Mouse (Mus musculus) midbrain, embryonic 11.5 days (tissue): ENCODE measurements at regions not wholly inside any gene's neighbourhood (a gene's known extent, or its start where the extent isn't known, plus 50 kb on each side); places are given as distances from the start of the nearest gene placed in this dataset.

ENCODE experiments used
- ATAC-seq: fragments of 200-750 bp; cut with Nextera tagmentation; 2 replicates; pipeline ENCODE4 v1.8.0; 2017; ENCODE audit warnings: moderate TSS enrichment, moderate library complexity; ENCODE audit not compliant: low FRiP score
- DNase-seq: peaks from one replicate; pipeline ENCODE4 v3.0.0; 2015; ENCODE audit warnings: low spot score; ENCODE audit errors: missing footprints
- H3K27ac ChIP-seq: fragments of 300-500 bp; sonication (generic); 2 replicates; pipeline ENCODE4 v1.5.1; 2014; ENCODE audit warnings: low read depth, low read length
- H3K27me3 ChIP-seq: fragments of 300-500 bp; sonication (generic); 2 replicates; pipeline ENCODE4 v1.6.1; 2014; ENCODE audit warnings: mild to moderate bottlenecking, low read length, moderate library complexity, mixed read lengths; ENCODE audit not compliant: control insufficient read depth, insufficient read depth
- H3K36me3 ChIP-seq: fragments of 300-500 bp; sonication (generic); 2 replicates; pipeline ENCODE4 v1.6.1; 2014; ENCODE audit warnings: mild to moderate bottlenecking, low read length, moderate library complexity, mixed read lengths; ENCODE audit not compliant: control insufficient read depth, insufficient read depth
- H3K4me1 ChIP-seq: fragments of 300-500 bp; sonication (generic); 2 replicates; pipeline ENCODE4 v1.6.1; 2014; ENCODE audit warnings: low read length; ENCODE audit not compliant: control insufficient read depth, insufficient read depth
- H3K4me2 ChIP-seq: fragments of 300-500 bp; sonication (generic); 2 replicates; pipeline ENCODE4 v1.6.1; 2014; ENCODE audit warnings: mild to moderate bottlenecking, moderate library complexity
- H3K4me3 ChIP-seq: fragments of 300-500 bp; sonication (generic); 2 replicates; pipeline ENCODE4 v1.5.1; 2014; ENCODE audit warnings: low read depth, low read length
- H3K9ac ChIP-seq: fragments of 300-500 bp; sonication (generic); 2 replicates; pipeline ENCODE4 v1.6.1; 2014; ENCODE audit warnings: low read length
- H3K9me3 ChIP-seq: fragments of 300-500 bp; sonication (generic); 2 replicates; pipeline ENCODE4 v1.6.1; 2016; ENCODE audit warnings: low read length; ENCODE audit not compliant: control insufficient read depth
- WGBS: fragments of 180-500 bp; shearing (Covaris S2); extraction: QIAGEN DNeasy Blood & Tissue Kit; methylation state at CpG from one replicate; pipeline ENCODE4 v1.1.7; 2014; 5-methylcytosine and 5-hydroxymethylcytosine counted together

- no peak overlapping the region for H3K4me3 ChIP-seq
- no peaks in the 10 kb centered on the region for H3K4me1 ChIP-seq
- no peaks in the 10 kb centered on the region for H3K27me3 ChIP-seq
- no peak overlapping the region for H3K4me2 ChIP-seq
- 63% methylated on average over 1 of the region's 1 CpGs for WGBS
- no peak overlapping the region for H3K27ac ChIP-seq
- H3K9me3 ChIP-seq, result no peaks in the 10 kb centered on the region
- no peak for ATAC-seq
- H3K9ac ChIP-seq, result no peak overlapping the region
- no peaks in the 10 kb centered on the region for H3K36me3 ChIP-seq
- no peak for DNase-seq
These were observed 65.3 kb downstream of the Lpar4 start for GRCm38 (mm10) chrX:106985684-106986083.

- ATAC-seq (no peak), DNase-seq (no peak)
- WGBS, result 60% methylated on average over 3 of the region's 3 CpGs
- no peaks in the 10 kb centered on the region for H3K9me3 ChIP-seq
- H3K9ac ChIP-seq, result no peak overlapping the region
- no peaks in the 10 kb centered on the region for H3K36me3 ChIP-seq
- no peaks in the 10 kb centered on the region for H3K4me1 ChIP-seq
- no peak overlapping the region for H3K27ac ChIP-seq
- H3K4me2 ChIP-seq, result no peak overlapping the region
- no peak overlapping the region for H3K4me3 ChIP-seq
- H3K27me3 ChIP-seq, result no peaks in the 10 kb centered on the region
These were observed 66.4 kb downstream of the Lpar4 start for GRCm38 (mm10) chrX:106986794-106987193.

GRCm38 (mm10) chrX:106987779-106988178 is 67.4 kb downstream of the Lpar4 start:
- no peak for DNase-seq
- WGBS, result 25% methylated on average over 4 of the region's 4 CpGs
- ATAC-seq, result peak; percentile 52; the same call in 1 of the 2 replicates
- Histone ChIP-seq H3K4me2 (no peak overlapping the region), H3K36me3 (no peaks in the 10 kb centered on the region), H3K9ac (no peak overlapping the region), H3K4me3 (no peak overlapping the region), H3K27ac (no peak overlapping the region), H3K4me1 (no peaks in the 10 kb centered on the region), H3K9me3 (no peaks in the 10 kb centered on the region), H3K27me3 (no peaks in the 10 kb centered on the region)

GRCm38 (mm10) chrX:107004496-107004895 is 83.8 kb upstream of the P2ry10 start:
- DNase-seq (no peak), ATAC-seq (no peak)
- Histone ChIP-seq H3K4me1 (no peaks in the 10 kb centered on the region; the same call in 1 of the 2 replicates), H3K9me3 (no peaks in the 10 kb centered on the region), H3K9ac (no peak overlapping the region), H3K27ac (no peak overlapping the region), H3K36me3 (no peaks in the 10 kb centered on the region), H3K4me2 (no peak overlapping the region), H3K4me3 (no peak overlapping the region), H3K27me3 (no peaks in the 10 kb centered on the region)
- WGBS, result 57% methylated on average over 7 of the region's 7 CpGs

- no peak overlapping the region for H3K4me3 ChIP-seq
- no peaks in the 10 kb centered on the region for H3K9me3 ChIP-seq
- no peak for DNase-seq
- WGBS, result 75% methylated on average over 4 of the region's 4 CpGs
- H3K4me1 ChIP-seq, result no peaks in the 10 kb centered on the region; the same call in 1 of the 2 replicates
- no peak overlapping the region for H3K27ac ChIP-seq
- no peak for ATAC-seq
- H3K27me3 ChIP-seq, result no peaks in the 10 kb centered on the region
- H3K9ac ChIP-seq, result no peak overlapping the region
- no peaks in the 10 kb centered on the region for H3K36me3 ChIP-seq
- H3K4me2 ChIP-seq, result no peak overlapping the region
These were observed 79.3 kb upstream of the P2ry10 start for GRCm38 (mm10) chrX:107008968-107009367.

GRCm38 (mm10) chrX:107012615-107013014 is 75.7 kb upstream of the P2ry10 start:
- H3K27ac ChIP-seq, result no peak overlapping the region
- H3K36me3 ChIP-seq, result no peaks in the 10 kb centered on the region
- no peak overlapping the region for H3K9ac ChIP-seq
- no peak overlapping the region for H3K4me3 ChIP-seq
- DNase-seq (no peak), ATAC-seq (no peak)
- H3K4me1 ChIP-seq, result no peaks in the 10 kb centered on the region
- 77% methylated on average over 3 of the region's 3 CpGs for WGBS
- no peak overlapping the region for H3K4me2 ChIP-seq
- no peaks in the 10 kb centered on the region for H3K27me3 ChIP-seq
- no peaks in the 10 kb centered on the region for H3K9me3 ChIP-seq

GRCm38 (mm10) chrX:107015335-107015734 is 73.0 kb upstream of the P2ry10 start:
- Histone ChIP-seq H3K9ac (no peak overlapping the region), H3K36me3 (no peaks in the 10 kb centered on the region), H3K4me2 (no peak overlapping the region), H3K27ac (no peak overlapping the region), H3K27me3 (no peaks in the 10 kb centered on the region), H3K4me3 (no peak overlapping the region), H3K4me1 (no peaks in the 10 kb centered on the region), H3K9me3 (no peaks in the 10 kb centered on the region)
- 13% methylated on average over 1 of the region's 1 CpGs for WGBS
- DNase-seq (no peak), ATAC-seq (no peak)

GRCm38 (mm10) chrX:107031726-107032125 is 56.6 kb upstream of the P2ry10 start:
- Histone ChIP-seq H3K4me3 (no peak overlapping the region), H3K27me3 (no peaks in the 10 kb centered on the region), H3K4me1 (no peaks in the 10 kb centered on the region), H3K27ac (no peak overlapping the region), H3K4me2 (no peak overlapping the region), H3K36me3 (no peaks in the 10 kb centered on the region), H3K9ac (no peak overlapping the region), H3K9me3 (no peaks in the 10 kb centered on the region)
- DNase-seq (no peak), ATAC-seq (no peak)
- 72% methylated on average over 1 of the region's 1 CpGs for WGBS

GRCm38 (mm10) chrX:107038041-107038440 is 50.3 kb upstream of the P2ry10 start:
- ATAC-seq (no peak), DNase-seq (no peak)
- Histone ChIP-seq H3K4me2 (no peak overlapping the region), H3K27ac (no peak overlapping the region), H3K4me1 (no peaks in the 10 kb centered on the region), H3K4me3 (no peak overlapping the region), H3K9ac (no peak overlapping the region), H3K27me3 (no peaks in the 10 kb centered on the region), H3K36me3 (no peaks in the 10 kb centered on the region), H3K9me3 (no peaks in the 10 kb centered on the region)
- WGBS, result 75% methylated on average over 2 of the region's 2 CpGs
